Mouse (Mus musculus) liver, adult 2 months (tissue): ENCODE data around the gene Cabp4. TPM values are rescaled to one million over a fixed set of nuclear protein-coding genes. Genes with fewer than 3 reads are reported as not detected.

Experiments used
- DNase-seq: peaks from one replicate; pipeline ENCODE4 v3.0.0-alpha.2; 2011; ENCODE audit warnings: low read depth, low spot score; ENCODE audit errors: extremely low read depth
- H3K27ac ChIP-seq: fragments of 200-500 bp; replicated peaks from 2 replicates; pipeline ENCODE4 v1.5.1; 2012; ENCODE audit warnings: low read depth, mild to moderate bottlenecking, control low read depth, inconsistent platforms, low read length; ENCODE audit not compliant: insufficient read depth
- H3K27me3 ChIP-seq: fragments of 200-500 bp; 2 replicates; pipeline ENCODE4 v1.6.1; 2012; ENCODE audit warnings: mild to moderate bottlenecking, moderate library complexity, low read length, inconsistent platforms; ENCODE audit not compliant: control insufficient read depth, insufficient read depth
- H3K36me3 ChIP-seq: fragments of 200-500 bp; 2 replicates; pipeline ENCODE4 v1.6.1; 2012; ENCODE audit warnings: low read length, inconsistent platforms; ENCODE audit not compliant: control insufficient read depth, insufficient read depth
- H3K4me1 ChIP-seq: fragments of 200-500 bp; 2 replicates; pipeline ENCODE4 v1.6.1; 2011; ENCODE audit warnings: low read length; ENCODE audit not compliant: control insufficient read depth, insufficient read depth
- H3K4me3 ChIP-seq: fragments of 200-500 bp; 2 replicates; pipeline ENCODE4 v1.5.1; 2011; ENCODE audit warnings: low read depth, mild to moderate bottlenecking, control low read depth, low read length, moderate library complexity; ENCODE audit not compliant: insufficient read depth
- H3K79me2 ChIP-seq: fragments of 200-500 bp; 2 replicates; pipeline ENCODE4 v1.6.1; 2012; ENCODE audit warnings: inconsistent platforms, mild to moderate bottlenecking, low read length, moderate library complexity; ENCODE audit not compliant: control insufficient read depth, insufficient read depth
- H3K9ac ChIP-seq: fragments of 200-500 bp; 2 replicates; pipeline ENCODE4 v1.6.1; 2012; ENCODE audit warnings: low read depth, mild to moderate bottlenecking, control low read depth, inconsistent platforms, low read length
- CTCF ChIP-seq: fragments of 200-500 bp; IDR thresholded peaks from 2 replicates; pipeline ENCODE4 v1.5.1; 2011; ENCODE audit warnings: low read depth, low read length, control low read depth
- POLR2A ChIP-seq: fragments of 200-500 bp; IDR thresholded peaks from 2 replicates; pipeline ENCODE4 v1.6.1; 2011; ENCODE audit warnings: low read length, control low read depth; ENCODE audit not compliant: insufficient read depth; ENCODE audit errors: extremely low read depth
- whole genome bisulfite sequencing: fragments of 180-500 bp; shearing (Covaris S2); methylation state at CpG from one replicate; pipeline ENCODE4 v1.1.7; 2018; 5-methylcytosine and 5-hydroxymethylcytosine counted together
- polyA plus RNA-seq: library from polyadenylated mRNA; depleted of rRNA; stranded (reverse); fragments of >200 nt; gene quantifications from 2 replicates; pipeline ENCODE4 v1.2.3, GENCODE M21; 2012
- total RNA-seq: library from RNA; depleted of rRNA; stranded (reverse); fragments of >200 nt; gene quantifications from 2 replicates; pipeline ENCODE4 v1.2.3, GENCODE M21; 2014

The Cabp4 gene
- total and polyA plus RNA-seq, 2 experiments = 0.37 TPM; not detected in 1

GRCm38 (mm10) chr19:4150567-4151487 lies 7.0 kb upstream of the Cabp4 start:
- Histone ChIP-seq H3K9ac (no peak overlapping the region), H3K27me3 (no peaks in the 10 kb centered on the region), H3K27ac (no peak overlapping the region), H3K4me3 (no peak overlapping the region), H3K79me2 (peaks cover 15% of the 10 kb centered on the region; the same call in 1 of the 2 replicates), H3K36me3 (0 out of 2 replicates have a peak, but pooled peaks cover 2% of the 10 kb centered on the region), H3K4me1 (peaks cover 18% of the 10 kb centered on the region)
- TF ChIP-seq POLR2A (no peak), CTCF (no peak)
- WGBS = 93% methylated on average over 22 of the region's 22 CpGs
- DNase-seq = no peak

- 92% methylated on average over 17 of the region's 17 CpGs for WGBS
- peak overlapping the region; percentile 88; the same call in 1 of the 2 replicates for H3K4me3 ChIP-seq
- H3K27me3 ChIP-seq = no peaks in the 10 kb centered on the region
- DNase-seq = no peak
- 0 out of 2 replicates have a peak overlapping the region, but pooled peaks have one; percentile 86 for H3K9ac ChIP-seq
- peaks cover 15% of the 10 kb centered on the region; the same call in 1 of the 2 replicates for H3K79me2 ChIP-seq
- H3K4me1 ChIP-seq = peaks cover 18% of the 10 kb centered on the region
- 0 out of 2 replicates have a peak, but pooled peaks cover 2% of the 10 kb centered on the region for H3K36me3 ChIP-seq
- TF ChIP-seq POLR2A = no peak
- no peak for TF ChIP-seq CTCF
- H3K27ac ChIP-seq = no peak overlapping the region
Measured at GRCm38 (mm10) chr19:4149764-4150461, 6.1 kb upstream of the Cabp4 start.

- WGBS = 54% methylated on average over 11 of the region's 11 CpGs
- H3K4me1 ChIP-seq = peaks cover 18% of the 10 kb centered on the region
- no peak overlapping the region for H3K27ac ChIP-seq
- peak overlapping the region; percentile 88 for H3K4me3 ChIP-seq
- no peak for DNase-seq
- peak overlapping the region; percentile 86 for H3K9ac ChIP-seq
- TF ChIP-seq CTCF = no peak
- TF ChIP-seq POLR2A = no peak
- 0 out of 2 replicates have a peak, but pooled peaks cover 2% of the 10 kb centered on the region for H3K36me3 ChIP-seq
- H3K79me2 ChIP-seq = peaks cover 15% of the 10 kb centered on the region; the same call in 1 of the 2 replicates
- no peaks in the 10 kb centered on the region for H3K27me3 ChIP-seq
Measured at GRCm38 (mm10) chr19:4149283-4149682, 5.5 kb upstream of the Cabp4 start.

- Histone ChIP-seq H3K27ac (peak overlapping the region; percentile 6), H3K79me2 (peaks cover 15% of the 10 kb centered on the region; the same call in 1 of the 2 replicates), H3K27me3 (no peaks in the 10 kb centered on the region), H3K9ac (peak overlapping the region; percentile 86), H3K4me3 (peak overlapping the region; percentile 88), H3K4me1 (peaks cover 18% of the 10 kb centered on the region), H3K36me3 (0 out of 2 replicates have a peak, but pooled peaks cover 2% of the 10 kb centered on the region)
- no peak for DNase-seq
- under 1% methylated on average over 8 of the region's 8 CpGs for WGBS
- TF ChIP-seq POLR2A (no peak), CTCF (no peak)
Measured at GRCm38 (mm10) chr19:4148819-4149218, 5.0 kb upstream of the Cabp4 start.

- TF ChIP-seq POLR2A (peak; percentile 93; the same call in 1 of the 2 replicates), CTCF (no peak)
- no peak for DNase-seq
- peaks cover 18% of the 10 kb centered on the region for H3K4me1 ChIP-seq
- H3K27me3 ChIP-seq = no peaks in the 10 kb centered on the region
- peak within 1 kb of the TSS; percentile 88 for H3K4me3 ChIP-seq
- peak within 1 kb of the TSS; percentile 86 for H3K9ac ChIP-seq
- under 1% methylated on average over 33 of the region's 33 CpGs for WGBS
- 0 out of 2 replicates have a peak, but pooled peaks cover 2% of the 10 kb centered on the region for H3K36me3 ChIP-seq
- H3K27ac ChIP-seq = peak within 1 kb of the TSS; percentile 11
- peaks cover 15% of the 10 kb centered on the region; the same call in 1 of the 2 replicates for H3K79me2 ChIP-seq
Measured at GRCm38 (mm10) chr19:4148491-4148806, 4.6 kb upstream of the Cabp4 start, which contains the start of gene Coro1b. Gene Coro1b (plus strand): TSS chr19:4148619.
